Mouse (Mus musculus): Measurements from ENCODE around the gene Dbn1. TPM values are rescaled to one million over a fixed set of nuclear protein-coding genes. Genes with fewer than 3 reads are reported as not detected.

Dbn1 gene
- total and polyA plus RNA-seq, 3 experiments = 4.8 to 10.4 (median 9.3) TPM

DNA sequence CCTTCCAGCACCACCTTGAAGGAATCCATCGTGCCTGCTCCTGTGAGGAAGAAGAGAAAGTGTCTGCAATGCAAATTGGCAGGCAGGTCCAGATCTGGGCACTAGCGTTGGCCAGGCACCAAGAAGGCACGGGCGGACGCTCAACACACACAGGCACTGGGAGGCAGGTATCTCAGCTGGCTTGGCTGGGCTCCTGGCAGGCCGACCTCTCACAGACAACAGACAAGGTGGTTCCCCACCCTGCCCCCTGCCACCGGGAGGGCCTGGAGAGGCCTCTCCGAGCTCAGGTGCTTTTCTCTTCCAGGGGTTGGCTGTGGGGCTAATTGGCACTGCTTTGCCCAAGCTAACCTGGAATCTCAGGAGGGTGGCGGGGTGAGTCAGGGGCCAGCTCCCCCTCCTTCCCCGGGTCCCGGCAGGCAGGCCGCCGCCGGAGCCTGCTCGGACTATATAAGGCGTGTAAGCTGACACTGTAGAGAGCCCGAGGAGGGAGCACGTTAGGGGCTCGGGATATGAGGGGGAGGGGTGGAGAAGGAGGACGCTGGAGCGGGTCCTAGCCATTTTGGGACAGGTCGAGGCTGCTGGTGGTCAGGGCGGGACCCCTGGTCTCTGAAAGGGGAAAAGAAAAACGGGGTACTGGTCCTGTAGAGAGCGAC, 24.6 kb upstream of the Dbn1 start:
- Histone ChIP-seq H3K79me2 (replicated peaks; ENCODE audit: control insufficient read depth, insufficient read depth, low read length) (no peaks in the 10 kb centered on the region; the same call in 1 of the 2 replicates), H3K27me3 (ENCODE audit: control insufficient read depth, insufficient read depth, low read length) (no peaks in the 10 kb centered on the region), H3K4me1 (ENCODE audit: control insufficient read depth, insufficient read depth, low read length) (peaks cover 18% of the 10 kb centered on the region), H3K9ac (ENCODE audit: low read depth, low read length) (peak overlapping the region; percentile 86), H3K27ac (peak overlapping the region; percentile 93), H3K36me3 (ENCODE audit: control insufficient read depth, insufficient read depth, low read length) (no peaks in the 10 kb centered on the region), H3K4me3 (peak overlapping the region; percentile 80)
- peak; percentile 76 to 81 for DNase-seq
- WGBS = 1% methylated on average over 25 of the region's 25 CpGs
- no peak for TF ChIP-seq CTCF (IDR thresholded peaks at IDR 0.05)
- intact Hi-C loops (cut with DNase I) = loop anchor here (1.0 to 2.0 kb wide), 3 partner anchors 24 to 64 kb away; partner anchors contain the start of gene Ddx41

DNA sequence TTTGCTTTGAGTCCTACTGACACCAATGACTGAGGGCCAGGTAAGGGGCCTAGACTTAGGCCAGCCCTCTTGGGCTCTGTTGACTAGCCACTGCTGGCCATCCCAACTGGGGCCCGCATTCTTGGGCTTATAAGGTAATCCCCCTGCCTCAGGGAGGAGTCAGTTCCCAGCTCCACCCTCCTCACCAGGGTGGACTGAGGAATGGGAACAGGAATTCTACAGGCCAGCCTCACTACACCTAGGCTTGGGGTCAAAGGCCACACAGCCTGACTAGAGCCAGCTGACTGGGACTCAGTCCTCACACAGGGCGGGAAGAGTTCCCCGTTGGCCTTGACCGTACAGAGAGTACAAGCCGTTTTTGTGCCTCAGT, 23.6 kb upstream of the Dbn1 start:
- intact Hi-C loops (cut with DNase I) = loop anchor here (2.0 kb wide), 1 partner anchor 23 kb away; the partner anchor contains the start of gene Dbn1
- Histone ChIP-seq H3K27me3 (ENCODE audit: control insufficient read depth, insufficient read depth, low read length) (no peaks in the 10 kb centered on the region), H3K36me3 (ENCODE audit: control insufficient read depth, insufficient read depth, low read length) (no peaks in the 10 kb centered on the region), H3K4me1 (ENCODE audit: control insufficient read depth, insufficient read depth, low read length) (peaks cover 18% of the 10 kb centered on the region), H3K4me3 (peak overlapping the region; percentile 80), H3K79me2 (replicated peaks; ENCODE audit: control insufficient read depth, insufficient read depth, low read length) (no peaks in the 10 kb centered on the region; the same call in 1 of the 2 replicates), H3K9ac (ENCODE audit: low read depth, low read length) (0 out of 2 replicates have a peak overlapping the region, but pooled peaks have one; percentile 86), H3K27ac (peak overlapping the region; percentile 93)
- TF ChIP-seq CTCF (IDR thresholded peaks at IDR 0.05) (no peak), POLR2A (IDR thresholded peaks at IDR 0.05; ENCODE audit: insufficient read depth, low read depth, low read length) (no peak), EP300 (IDR thresholded peaks at IDR 0.05; ENCODE audit: insufficient read depth, low read depth, low read length) (no peak)
- WGBS = 36% methylated on average over 5 of the region's 5 CpGs
- peak in 1 of 2 experiments; percentile 39 for DNase-seq

DNA sequence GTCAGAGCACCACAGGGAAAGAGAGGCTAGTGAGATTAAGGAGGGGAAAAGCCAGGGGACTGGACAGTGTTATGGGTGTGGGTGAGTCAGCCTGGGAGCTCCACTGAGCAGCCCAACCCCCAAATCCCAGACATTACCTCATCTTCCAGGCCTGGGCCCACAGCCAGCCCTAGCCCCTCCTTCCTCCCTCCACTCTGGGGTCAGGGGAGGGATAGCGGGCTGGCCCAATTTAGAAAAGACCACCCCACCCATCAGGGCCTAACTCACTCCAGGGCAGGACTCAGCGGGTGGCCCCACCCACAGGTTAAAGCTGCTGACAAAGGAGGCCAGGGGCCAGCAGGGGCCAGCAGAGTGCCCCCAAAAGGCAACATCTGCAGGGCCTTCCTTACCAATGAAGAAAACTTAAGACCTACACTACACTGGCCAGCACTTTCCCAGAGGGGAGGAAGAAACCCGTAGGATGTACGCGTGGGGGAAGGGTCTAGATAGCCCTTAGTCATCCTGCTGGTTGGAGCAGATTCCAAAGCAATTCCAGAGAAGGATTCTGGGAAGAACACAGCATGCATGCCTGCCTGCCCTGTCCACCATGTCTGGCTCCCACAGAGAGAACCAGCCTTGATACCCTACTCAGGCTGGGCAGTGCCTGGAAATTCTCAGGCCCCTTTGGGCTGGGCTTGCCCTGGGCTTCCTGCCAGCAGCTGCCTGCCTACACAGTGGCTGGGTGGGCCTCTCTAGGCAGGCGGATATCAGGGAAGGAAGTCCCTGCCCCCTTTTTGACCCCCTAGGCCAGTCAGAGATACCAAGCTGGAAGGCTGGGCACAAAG, 23.0 kb upstream of the Dbn1 start:
- no peaks in the 10 kb centered on the region; the same call in 1 of the 2 replicates for H3K79me2 ChIP-seq (replicated peaks; ENCODE audit: control insufficient read depth, insufficient read depth, low read length)
- peak overlapping the region; percentile 80 for H3K4me3 ChIP-seq
- H3K9ac ChIP-seq (ENCODE audit: low read depth, low read length) = 0 out of 2 replicates have a peak overlapping the region, but pooled peaks have one; percentile 5
- H3K27ac ChIP-seq = peak overlapping the region; percentile 93
- H3K4me1 ChIP-seq (ENCODE audit: control insufficient read depth, insufficient read depth, low read length) = peaks cover 18% of the 10 kb centered on the region
- TF ChIP-seq CTCF (IDR thresholded peaks at IDR 0.05) = peak; percentile 67
- 0 out of 2 replicates have a peak, but pooled peaks have one; percentile 46 for TF ChIP-seq EP300 (IDR thresholded peaks at IDR 0.05; ENCODE audit: insufficient read depth, low read depth, low read length)
- no peak; the same call in 1 of the 2 replicates for TF ChIP-seq POLR2A (IDR thresholded peaks at IDR 0.05; ENCODE audit: insufficient read depth, low read depth, low read length)
- 27% methylated on average over 6 of the region's 6 CpGs for WGBS
- intact Hi-C loops (cut with DNase I) = loop anchor here (2.0 kb wide), 1 partner anchor 22 kb away; the partner anchor contains the start of gene Dbn1
- no peaks in the 10 kb centered on the region for H3K36me3 ChIP-seq (ENCODE audit: control insufficient read depth, insufficient read depth, low read length)
- no peaks in the 10 kb centered on the region for H3K27me3 ChIP-seq (ENCODE audit: control insufficient read depth, insufficient read depth, low read length)
- DNase-seq = peak; percentile 91 to 92

DNA sequence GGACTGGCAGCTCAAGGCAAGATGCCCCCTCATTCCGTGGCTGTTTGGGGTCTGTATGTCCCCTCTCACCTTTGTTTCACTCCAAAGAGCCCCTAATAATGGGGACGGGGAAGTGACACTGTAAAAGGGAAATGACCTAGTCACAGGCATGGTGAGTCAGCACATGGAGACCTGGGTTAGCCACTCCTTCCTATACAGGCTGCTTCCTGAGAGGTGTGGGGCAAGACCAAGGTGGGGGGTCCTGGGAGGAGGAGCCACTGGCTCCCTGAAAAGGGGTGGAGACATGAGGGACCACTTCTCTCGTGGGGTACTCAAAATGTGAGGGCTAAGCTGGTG, 22.4 kb upstream of the Dbn1 start:
- no peaks in the 10 kb centered on the region; the same call in 1 of the 2 replicates for H3K79me2 ChIP-seq (replicated peaks; ENCODE audit: control insufficient read depth, insufficient read depth, low read length)
- peak overlapping the region; percentile 93 for H3K27ac ChIP-seq
- H3K4me3 ChIP-seq = no peak overlapping the region; the same call in 1 of the 2 replicates
- DNase-seq = no peak
- intact Hi-C loops (cut with DNase I) = loop anchor here (2.0 kb wide), 1 partner anchor 21 kb away; the partner anchor contains the start of gene Dbn1
- H3K9ac ChIP-seq (ENCODE audit: low read depth, low read length) = 0 out of 2 replicates have a peak overlapping the region, but pooled peaks have one; percentile 5
- H3K36me3 ChIP-seq (ENCODE audit: control insufficient read depth, insufficient read depth, low read length) = no peaks in the 10 kb centered on the region
- peaks cover 18% of the 10 kb centered on the region for H3K4me1 ChIP-seq (ENCODE audit: control insufficient read depth, insufficient read depth, low read length)
- 36% methylated on average over 3 of the region's 3 CpGs for WGBS
- TF ChIP-seq CTCF (IDR thresholded peaks at IDR 0.05) = no peak
- TF ChIP-seq EP300 (IDR thresholded peaks at IDR 0.05; ENCODE audit: insufficient read depth, low read depth, low read length) = no peak
- no peak; the same call in 1 of the 2 replicates for TF ChIP-seq POLR2A (IDR thresholded peaks at IDR 0.05; ENCODE audit: insufficient read depth, low read depth, low read length)
- no peaks in the 10 kb centered on the region for H3K27me3 ChIP-seq (ENCODE audit: control insufficient read depth, insufficient read depth, low read length)

DNA sequence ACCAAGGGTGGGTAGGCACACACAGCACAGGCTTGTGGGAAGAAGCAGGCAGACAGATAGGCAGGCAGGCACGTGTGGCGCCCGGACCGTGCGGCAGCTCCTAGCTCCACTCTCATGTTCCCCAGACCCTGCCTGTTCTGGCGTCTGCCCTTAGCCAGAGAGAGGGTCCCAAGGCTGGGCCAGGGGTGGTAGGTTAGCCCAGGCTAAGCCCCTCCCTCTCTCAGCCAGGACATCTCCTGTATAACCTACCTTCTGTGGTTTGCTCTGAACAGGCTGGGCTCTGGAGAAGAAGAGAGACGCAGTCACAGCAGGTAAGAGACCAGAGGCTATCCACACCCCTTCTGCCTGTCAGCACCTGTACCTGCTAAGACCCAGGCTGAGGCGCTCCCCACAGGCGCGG, 20.6 kb upstream of the Dbn1 start:
- Histone ChIP-seq H3K9ac (ENCODE audit: low read depth, low read length) (no peak overlapping the region), H3K4me1 (ENCODE audit: control insufficient read depth, insufficient read depth, low read length) (peaks cover 18% of the 10 kb centered on the region), H3K4me3 (no peak overlapping the region), H3K27ac (no peak overlapping the region), H3K36me3 (ENCODE audit: control insufficient read depth, insufficient read depth, low read length) (no peaks in the 10 kb centered on the region), H3K27me3 (ENCODE audit: control insufficient read depth, insufficient read depth, low read length) (no peaks in the 10 kb centered on the region), H3K79me2 (replicated peaks; ENCODE audit: control insufficient read depth, insufficient read depth, low read length) (no peaks in the 10 kb centered on the region; the same call in 1 of the 2 replicates)
- no peak for DNase-seq
- intact Hi-C loops (cut with DNase I) = no loop called here
- WGBS = 95% methylated on average over 10 of the region's 10 CpGs
- TF ChIP-seq CTCF (IDR thresholded peaks at IDR 0.05) (no peak), EP300 (IDR thresholded peaks at IDR 0.05; ENCODE audit: insufficient read depth, low read depth, low read length) (no peak), POLR2A (IDR thresholded peaks at IDR 0.05; ENCODE audit: insufficient read depth, low read depth, low read length) (no peak)
